Mouse (Mus musculus) stomach, adult 2 months (tissue): ENCODE results near the gene Gm5901. TPM values are rescaled to one million over a fixed set of nuclear protein-coding genes. Genes with fewer than 3 reads are reported as not detected.

Source experiments
- polyA plus RNA-seq: library from polyadenylated mRNA; depleted of rRNA; stranded (reverse); fragments of >200 nt; gene quantifications from 2 replicates; pipeline ENCODE4 v1.2.3, GENCODE M21; 2012; rRNA removed

Gene Gm5901
- polyA plus RNA-seq = not detected in 2 replicates

GRCm38 (mm10) chr7:105374866-105375265 lies at the start of gene Gm5901:
Gm5901 (plus strand) TSS chr7:105375038.

DNA sequence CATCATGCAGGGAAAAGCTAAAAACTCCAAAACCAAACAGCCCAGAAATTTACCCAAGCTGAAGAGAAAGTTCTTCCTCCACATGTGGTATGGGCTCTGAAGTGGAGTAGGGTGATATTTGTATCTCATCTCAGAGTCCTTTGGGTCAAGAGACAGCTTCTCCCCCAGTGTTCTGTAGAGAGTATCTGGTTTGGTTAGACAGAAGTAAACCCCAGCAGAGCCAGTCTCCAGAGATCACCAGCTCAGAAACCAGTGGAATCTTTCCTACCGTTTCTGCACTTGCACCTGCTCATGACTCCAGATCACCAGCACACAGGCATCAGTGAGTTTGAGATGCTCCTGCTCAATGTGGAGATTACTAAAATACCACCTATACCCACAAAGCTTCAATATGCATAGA lies 40.8 kb upstream of the Gm5901 start, which contains the start of gene Olfr690:
Gene Olfr690 (minus strand): TSS at position 101 of the 400 bp plus-strand sequence.

DNA sequence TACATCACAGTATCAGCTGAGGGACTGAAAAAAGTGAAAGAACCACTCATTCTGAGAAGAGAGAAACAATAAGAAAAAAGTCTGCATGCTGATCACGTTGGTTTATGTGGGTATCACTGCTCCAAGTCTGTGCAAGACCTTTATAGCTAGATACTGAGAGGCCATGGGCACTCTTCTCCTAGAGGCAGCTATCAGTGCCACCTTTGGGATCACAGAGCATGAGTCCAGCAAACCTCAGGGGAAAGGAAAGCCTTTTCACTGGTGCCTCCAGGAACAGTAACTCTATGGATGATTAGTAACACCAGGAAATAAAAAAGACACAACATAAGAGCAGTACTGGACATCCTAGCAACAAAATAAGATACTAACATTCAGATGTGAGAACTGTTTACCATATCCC lies 32.7 kb upstream of the Gm5901 start, which contains the start of gene Olfr691:
Gene Olfr691 (minus strand): TSS at position 101 of the 400 bp plus-strand sequence.

DNA sequence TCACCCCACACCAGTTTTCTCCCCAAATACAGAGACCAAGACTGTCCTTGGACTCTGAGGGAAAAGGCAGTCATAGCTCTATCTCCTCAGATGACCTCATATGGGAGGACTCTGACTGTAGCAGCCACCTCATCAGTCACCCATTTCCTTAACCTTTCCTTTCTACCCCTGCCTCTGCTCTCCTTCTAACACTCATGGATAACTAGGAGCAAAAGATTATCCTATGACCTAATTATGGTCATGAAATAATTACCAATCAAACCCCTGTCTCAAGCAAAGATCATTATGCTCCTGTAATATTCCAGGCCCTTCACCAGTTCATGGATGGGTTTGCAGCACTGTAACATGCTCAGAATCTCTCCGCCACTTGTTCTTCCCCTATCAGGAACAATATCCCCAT lies 6.9 kb upstream of the Gm5901 start, which contains the start of gene Olfr692:
Gene Olfr692 (plus strand): TSS at position 301 of the 400 bp plus-strand sequence.

GRCm38 (mm10) chr7:105399935-105400624 lies 25.2 kb downstream of the Gm5901 start, which contains the start of gene Fam160a2:
Fam160a2 (minus strand) TSS chr7:105400054.

DNA sequence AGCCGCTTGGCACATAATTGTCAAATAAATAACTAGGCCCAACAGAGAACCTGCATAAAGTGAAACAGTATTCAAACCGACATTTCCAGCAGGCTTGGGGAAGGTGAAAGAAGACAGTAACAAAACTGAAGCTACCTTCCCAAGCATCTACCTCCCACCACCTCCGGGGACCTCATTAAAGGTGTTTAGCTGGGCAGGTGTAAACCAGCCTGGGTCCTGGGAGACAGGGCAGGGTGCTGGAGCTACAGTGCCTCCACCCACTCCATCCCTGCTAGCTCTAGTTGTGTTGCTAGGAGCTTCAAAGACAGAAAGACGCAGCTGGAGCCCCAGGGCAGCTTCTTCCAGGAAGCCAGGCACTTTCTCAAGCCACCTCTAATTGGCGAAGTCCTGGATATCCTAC lies 29.4 kb downstream of the Gm5901 start, which contains the start of gene Cnga4:
Gene Cnga4 (plus strand): TSS at position 301 of the 400 bp plus-strand sequence.

DNA sequence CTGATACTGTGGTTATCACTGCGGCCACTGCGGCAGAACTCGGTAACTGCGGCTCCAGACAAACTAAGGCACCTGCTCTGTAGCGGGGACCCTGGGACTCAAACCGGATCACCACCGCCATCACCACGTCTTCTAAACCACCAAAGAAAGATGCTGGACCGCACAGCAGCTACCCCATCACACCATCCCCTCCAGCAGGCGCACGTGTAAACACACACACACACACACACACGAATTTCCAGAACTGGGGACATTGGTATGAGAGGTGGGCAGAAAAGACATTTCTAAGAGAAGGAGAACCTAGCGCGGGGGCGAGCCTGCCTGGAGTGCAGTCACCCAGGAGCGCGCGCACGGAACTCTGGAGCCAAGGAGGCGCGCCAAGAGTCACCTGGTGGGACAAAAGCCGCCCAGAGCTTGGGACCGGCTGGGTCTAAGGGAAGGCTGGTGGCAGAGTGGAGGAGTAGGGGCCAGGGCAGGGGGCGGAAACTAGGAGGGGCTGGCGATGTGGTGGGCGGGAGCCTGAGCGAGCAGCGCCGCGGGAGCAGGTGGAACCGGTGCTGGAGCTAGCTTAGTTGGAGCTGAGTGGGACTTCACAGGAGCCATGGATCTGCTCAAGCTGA lies 50.7 kb downstream of the Gm5901 start, which contains the start of gene Cckbr:
Gene Cckbr (plus strand): TSS at position 308 of the 620 bp plus-strand sequence.

Other genes starting within 250 kb of the Gm5901 start
- gene Olfr683, start 228.0 kb upstream of the Gm5901 start, polyA plus RNA-seq = not detected in 2 replicates
- not detected in 2 replicates for gene Olfr684, start 211.4 kb upstream of the Gm5901 start, polyA plus RNA-seq
- not detected in 2 replicates for gene Olfr685, start 189.0 kb upstream of the Gm5901 start, polyA plus RNA-seq
- not detected in 2 replicates for gene Olfr686, start 167.6 kb upstream of the Gm5901 start, polyA plus RNA-seq
- gene Olfr688, start 86.9 kb upstream of the Gm5901 start, polyA plus RNA-seq = not detected in 2 replicates
- not detected in 2 replicates for gene Olfr689, start 63.9 kb upstream of the Gm5901 start, polyA plus RNA-seq
- not detected in 2 replicates for gene Olfr690, start 40.9 kb upstream of the Gm5901 start, polyA plus RNA-seq
- not detected in 2 replicates for gene Olfr691, start 32.8 kb upstream of the Gm5901 start, polyA plus RNA-seq
- not detected in 2 replicates for gene Olfr692, start 6.8 kb upstream of the Gm5901 start, polyA plus RNA-seq
- 23.6 and 28.1 TPM in 2 replicates for gene Fam160a2, start 25.0 kb downstream of the Gm5901 start, polyA plus RNA-seq
- 0.05 and 0.08 TPM in 2 replicates for gene Cnga4, start 29.5 kb downstream of the Gm5901 start, polyA plus RNA-seq
- 3.0 and 3.6 TPM in 2 replicates for gene Cckbr, start 50.7 kb downstream of the Gm5901 start, polyA plus RNA-seq
- 51.6 and 102 TPM in 2 replicates for gene Cavin3, start 107.3 kb downstream of the Gm5901 start, polyA plus RNA-seq
- 45.5 and 63.9 TPM in 2 replicates for gene Smpd1, start 179.3 kb downstream of the Gm5901 start, polyA plus RNA-seq
- gene Apbb1, start 206.6 kb downstream of the Gm5901 start, polyA plus RNA-seq = 35.3 and 39.9 TPM in 2 replicates
- gene Hpx, start 225.1 kb downstream of the Gm5901 start, polyA plus RNA-seq = 0.58 and 1.5 TPM in 2 replicates